Mouse (Mus musculus): Measurements from ENCODE around the gene Dynlt1c.
A peak's percentile ranks its signal among the peaks of the same experiment; 100 is the strongest.
"Not testable (repeated sequence)": the region's sequence is repeated elsewhere in the genome, so short reads cannot be mapped to it uniquely, and the experiment has no call there.

Gene Dynlt1c

DNA sequence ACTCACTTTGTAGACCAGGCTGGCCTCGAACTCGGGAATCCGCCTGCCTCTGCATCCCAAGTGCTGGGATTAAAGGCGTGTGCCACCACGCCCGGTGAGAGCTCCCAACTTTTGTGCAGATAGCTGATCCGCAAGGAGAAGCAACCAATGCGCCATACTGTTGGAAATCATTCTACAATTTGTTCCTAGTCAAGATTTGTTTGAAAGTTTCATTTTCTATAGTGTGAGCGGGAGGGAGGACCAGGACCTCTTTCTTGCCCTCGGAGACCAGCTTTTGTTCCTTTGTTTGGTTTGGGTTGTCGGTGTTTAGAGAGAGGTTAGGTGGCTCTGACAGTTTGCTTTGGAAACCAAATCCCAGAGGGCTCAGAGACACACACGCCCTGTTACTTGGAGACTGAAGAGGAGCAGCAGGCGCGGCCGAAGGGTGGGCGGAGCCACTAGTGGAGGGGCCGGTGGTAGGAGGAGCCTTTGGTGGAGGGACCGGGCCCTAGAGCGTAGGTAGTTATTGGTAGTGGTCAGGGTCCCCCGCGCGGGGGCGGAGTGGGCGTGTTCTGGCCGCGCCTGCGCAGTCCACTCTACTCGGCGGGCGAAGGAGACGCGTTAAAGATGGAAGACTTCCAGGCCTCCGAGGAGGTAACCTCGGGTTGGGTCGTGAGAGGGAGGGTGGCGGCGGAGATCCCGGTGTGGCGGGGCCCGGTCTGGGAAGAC, at the start of gene Dynlt1c:
Gene Dynlt1c (plus strand): TSS at position 468 of the 708 bp plus-strand sequence.
- peak; percentile 57 for DNase-seq (ENCODE audit: low read depth, low spot score)

DNA sequence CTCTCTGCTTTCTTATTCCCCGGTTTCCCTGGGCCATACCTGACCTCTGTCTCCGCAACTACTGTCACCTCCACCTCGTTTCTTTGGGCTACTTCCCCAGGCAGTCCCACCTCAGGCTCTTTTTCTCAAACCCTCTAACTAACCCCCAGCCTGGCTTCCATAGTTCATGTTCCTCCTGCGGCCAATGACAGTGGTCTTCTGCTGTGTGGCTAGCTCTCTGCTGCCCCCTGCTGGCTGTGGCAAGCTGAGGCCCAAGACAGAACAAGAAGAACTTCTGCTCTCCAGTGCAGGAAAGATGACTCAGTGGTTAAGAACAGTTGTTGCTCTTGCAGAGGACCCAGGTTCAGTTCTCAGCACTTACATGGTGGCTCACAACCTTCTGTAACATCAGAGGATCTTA, 47.7 kb upstream of the Dynlt1c start:
- not testable (repeated sequence) for DNase-seq (ENCODE audit: low read depth, low spot score)

DNA sequence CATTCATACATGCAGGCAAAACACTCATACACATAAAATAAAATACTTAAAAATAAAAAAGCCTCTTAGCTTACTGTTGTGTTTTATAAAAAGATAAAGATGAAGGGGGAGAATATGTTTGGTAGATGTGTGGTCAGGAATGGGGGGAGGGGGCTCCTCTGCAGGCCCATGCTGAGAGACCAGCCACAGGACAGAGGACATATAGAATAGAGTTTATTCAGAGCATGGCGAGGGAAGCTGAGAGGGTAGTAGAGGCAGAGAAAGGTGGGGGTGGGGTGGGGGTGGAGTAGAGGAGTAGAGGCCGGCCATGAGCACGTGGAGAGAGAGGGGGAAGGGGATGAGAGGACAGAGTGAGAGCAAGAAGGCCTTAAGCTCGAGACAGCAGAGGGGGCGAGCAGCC, 47.2 kb upstream of the Dynlt1c start:
- DNase-seq (ENCODE audit: low read depth, low spot score): not testable (repeated sequence)

DNA sequence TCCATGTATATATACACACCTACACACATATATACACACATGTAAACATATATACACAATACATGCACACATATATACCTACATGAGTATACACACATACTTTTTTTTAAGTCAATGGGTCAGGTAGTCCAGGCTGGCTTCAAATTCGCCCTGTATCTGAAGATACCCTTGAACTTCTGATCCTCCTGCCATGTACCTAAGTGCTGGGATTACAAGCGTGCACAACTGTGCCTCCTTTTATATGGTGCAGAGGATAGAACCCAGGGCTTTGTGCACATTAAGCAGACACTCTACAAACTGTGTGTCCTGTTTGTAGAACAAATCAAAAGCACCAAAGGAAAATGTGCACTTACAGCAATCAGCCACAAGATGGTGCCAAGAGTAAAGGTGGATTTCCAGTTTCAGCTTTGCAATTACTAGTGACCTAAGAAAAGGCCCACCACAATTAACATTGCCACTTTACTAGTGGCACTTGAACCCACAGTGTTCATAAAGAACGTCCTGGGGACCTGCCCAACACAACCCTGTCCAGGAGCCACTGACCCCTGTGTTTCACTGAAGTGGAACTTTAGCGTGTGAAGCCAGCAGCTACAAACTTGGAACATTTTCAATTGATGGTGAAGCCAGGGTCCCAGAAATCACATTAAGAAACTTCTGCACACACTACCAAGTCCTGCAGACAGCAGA, 41.9 kb upstream of the Dynlt1c start:
- DNase-seq (ENCODE audit: low read depth, low spot score): not testable (repeated sequence)

DNA sequence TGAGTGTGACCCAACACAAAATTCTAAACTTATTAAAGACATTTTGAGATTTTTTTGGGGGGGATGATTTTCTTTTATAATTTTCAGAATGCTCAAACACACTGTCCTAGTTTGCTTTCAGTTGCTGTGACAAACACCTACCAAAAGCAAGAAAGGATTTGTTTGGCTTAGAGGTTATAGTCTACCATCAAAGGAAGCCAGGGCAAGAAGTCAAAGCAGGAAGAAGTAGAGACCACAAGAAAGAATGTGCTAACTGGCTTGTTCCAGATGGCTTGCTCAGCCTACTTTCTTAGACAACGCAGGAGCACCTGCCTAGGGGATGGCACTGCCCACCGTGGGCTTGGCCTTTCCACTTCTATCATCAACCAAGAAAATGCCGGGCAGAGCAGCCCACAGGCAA, 36.6 kb upstream of the Dynlt1c start:
- not testable (repeated sequence) for DNase-seq (ENCODE audit: low read depth, low spot score)

DNA sequence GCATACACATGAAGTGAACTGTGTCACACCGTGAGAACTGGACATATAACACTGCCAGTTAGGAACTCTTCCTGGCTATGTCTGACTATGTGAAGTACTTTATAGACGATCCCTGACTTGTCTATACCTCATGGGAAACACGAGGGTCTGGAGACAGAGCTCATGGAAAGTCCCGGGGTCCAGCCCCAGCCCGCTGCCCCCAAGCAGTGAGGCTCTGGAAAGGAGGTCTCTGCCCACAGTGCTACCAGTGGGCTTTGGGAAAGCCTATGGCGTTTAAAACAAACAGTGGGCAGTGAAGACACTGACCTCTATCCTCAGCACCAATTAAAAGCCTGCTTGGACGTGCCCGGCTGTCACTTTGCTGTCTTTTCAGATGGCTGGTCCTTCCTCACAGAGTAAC, 33.6 kb upstream of the Dynlt1c start:
- not testable (repeated sequence) for DNase-seq (ENCODE audit: low read depth, low spot score)

DNA sequence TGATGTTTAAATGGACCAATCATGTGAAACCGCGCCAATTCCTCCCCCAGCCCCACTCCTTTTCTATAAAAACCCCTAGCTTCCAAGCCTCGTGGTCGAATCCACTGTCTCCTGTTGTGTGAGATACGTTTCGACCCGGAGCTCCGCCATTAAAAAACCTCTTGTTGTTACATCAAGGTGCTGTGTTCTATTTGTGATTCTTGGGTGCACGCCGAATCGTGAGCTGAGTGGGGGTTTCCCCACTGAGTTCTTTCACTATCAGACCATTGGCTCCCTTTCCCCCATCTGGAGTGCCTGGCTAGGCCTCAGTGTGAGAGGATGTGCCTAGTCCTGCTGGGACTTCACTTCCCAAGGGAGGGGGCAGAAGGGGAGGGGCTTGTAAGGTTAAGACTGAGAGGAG, 30.2 kb upstream of the Dynlt1c start:
- not testable (repeated sequence) for DNase-seq (ENCODE audit: low read depth, low spot score)

DNA sequence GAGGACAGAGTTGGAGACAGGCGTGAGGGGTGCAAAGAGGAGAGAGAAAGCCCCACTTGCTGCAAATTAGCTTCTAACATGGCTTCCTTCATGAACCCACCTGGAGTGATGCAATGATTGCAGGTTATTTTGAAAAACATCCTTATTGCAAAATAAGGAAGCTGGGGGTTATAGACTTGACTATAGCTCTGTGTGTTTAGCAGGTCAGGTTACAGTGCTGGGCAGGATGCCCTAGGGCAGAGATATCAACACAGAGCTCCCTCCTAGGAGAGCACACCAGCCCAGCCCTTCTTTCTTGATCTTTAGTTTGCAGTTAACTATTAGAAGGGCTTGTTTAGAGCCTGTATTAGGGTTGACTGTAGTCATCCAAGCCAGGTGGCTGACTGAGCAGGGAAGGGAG, 29.3 kb upstream of the Dynlt1c start:
- not testable (repeated sequence) for DNase-seq (ENCODE audit: low read depth, low spot score)

DNA sequence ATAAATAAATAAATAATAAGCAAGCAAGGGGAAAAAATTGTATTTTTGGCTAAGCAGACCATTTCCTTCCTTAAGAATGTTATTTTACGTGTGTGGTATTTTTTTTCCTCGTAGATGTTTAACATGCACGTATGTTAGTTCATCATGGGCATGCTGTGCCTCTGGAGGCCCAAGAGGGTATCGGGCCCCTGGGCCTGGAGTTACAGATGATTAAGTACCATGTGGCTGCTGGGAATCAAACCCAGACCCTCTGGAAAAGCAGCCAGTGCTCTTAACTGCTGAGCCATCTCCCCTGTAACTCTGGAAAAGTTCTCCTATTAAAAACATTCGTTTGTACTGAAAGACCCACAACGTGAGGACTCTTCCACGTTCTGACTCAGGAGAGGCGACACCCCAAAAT, 26.1 kb upstream of the Dynlt1c start:
- not testable (repeated sequence) for DNase-seq (ENCODE audit: low read depth, low spot score)

DNA sequence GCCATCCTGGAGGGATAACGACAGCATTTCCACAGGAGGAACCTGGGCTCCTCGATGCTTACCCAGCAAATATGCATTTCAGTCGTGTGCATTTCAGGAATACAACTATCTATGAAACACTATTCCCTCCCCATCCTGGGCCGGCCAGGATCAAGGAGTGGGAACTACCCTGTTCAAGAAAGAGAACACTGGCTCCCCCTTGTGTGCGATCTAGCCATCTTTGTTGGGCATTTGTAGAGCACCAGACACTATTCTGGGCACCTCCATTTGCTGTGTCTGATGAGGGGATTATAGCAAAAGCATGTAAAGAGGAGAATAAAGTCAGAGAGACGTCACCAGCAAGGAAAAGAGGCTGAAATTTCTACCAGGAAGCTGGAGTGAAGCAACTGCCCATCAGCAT, 12.8 kb upstream of the Dynlt1c start:
- not testable (repeated sequence) for DNase-seq (ENCODE audit: low read depth, low spot score)

DNA sequence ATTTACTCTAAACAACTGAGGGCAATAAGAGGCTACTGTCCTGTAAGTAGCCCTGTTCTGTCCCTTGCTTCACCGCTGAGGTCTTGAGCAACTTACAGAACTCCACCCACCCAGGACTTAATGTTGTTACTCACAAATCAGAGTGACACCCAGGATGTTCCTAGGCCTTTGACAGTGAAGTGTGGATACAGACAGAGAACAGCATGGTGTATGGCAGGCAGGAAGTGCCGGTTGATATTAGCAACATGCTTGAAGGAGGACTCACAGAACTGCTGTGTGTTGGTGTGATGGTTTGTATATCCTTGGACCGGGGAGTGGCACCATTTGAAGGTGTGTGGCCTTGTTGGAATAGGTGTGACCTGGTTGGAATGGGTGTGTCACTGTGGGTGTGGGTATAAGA, 9.4 kb upstream of the Dynlt1c start:
- DNase-seq (ENCODE audit: low read depth, low spot score): not testable (repeated sequence)

DNA sequence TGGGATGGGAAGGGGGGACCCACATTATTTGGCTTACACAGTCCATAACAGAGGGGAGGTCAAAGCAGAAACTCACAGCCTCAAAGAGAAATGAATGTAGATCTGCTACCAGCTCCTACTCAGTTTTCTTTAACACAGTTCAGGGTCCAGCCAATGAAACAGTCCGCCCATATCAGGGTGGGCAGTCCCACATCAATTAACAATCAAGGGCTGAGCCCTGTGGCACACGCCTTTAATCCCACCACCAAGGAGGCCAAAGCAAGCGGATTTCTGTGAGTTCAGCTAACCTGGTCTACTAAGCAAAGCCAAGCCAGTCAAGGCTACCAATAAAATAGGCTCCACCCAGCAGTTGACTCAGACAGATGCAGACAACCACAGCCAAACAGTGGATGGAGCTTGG, 7.6 kb upstream of the Dynlt1c start:
- not testable (repeated sequence) for DNase-seq (ENCODE audit: low read depth, low spot score)

DNA sequence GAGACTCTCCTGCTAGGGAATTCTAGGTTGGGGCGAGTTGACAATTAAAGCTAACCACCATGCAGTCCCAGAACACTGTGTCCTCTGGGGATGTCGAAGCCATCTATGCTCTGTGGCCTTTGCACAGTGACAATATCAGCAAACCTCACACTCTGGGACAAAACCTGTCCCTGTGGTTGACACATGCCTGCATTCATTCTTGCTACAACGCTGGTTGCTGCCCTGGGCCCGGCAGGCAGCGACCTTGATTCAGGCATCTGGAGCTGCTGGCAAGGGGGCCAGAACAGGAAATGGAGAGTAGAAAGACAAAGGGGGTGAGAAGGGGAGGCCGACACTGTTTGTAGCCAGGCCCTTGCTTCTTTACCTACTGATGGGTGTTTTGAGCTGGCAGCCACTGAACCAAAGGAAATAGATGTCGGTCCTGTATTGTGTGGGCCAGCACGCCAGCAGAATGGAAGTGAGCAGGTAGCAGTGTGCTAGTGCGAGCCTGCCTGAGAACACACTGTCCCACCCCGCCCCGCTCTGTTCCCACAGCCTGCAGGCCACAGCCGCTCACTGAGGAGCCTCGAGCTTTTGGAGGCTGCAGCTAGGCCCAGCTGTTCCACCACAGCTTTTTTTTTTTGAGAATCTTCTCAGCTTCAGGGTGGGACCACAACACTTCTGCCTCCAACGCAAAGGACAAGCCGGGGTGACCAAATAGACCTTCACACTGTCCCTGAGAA, 5.5 kb upstream of the Dynlt1c start:
- DNase-seq (ENCODE audit: low read depth, low spot score): not testable (repeated sequence)

DNA sequence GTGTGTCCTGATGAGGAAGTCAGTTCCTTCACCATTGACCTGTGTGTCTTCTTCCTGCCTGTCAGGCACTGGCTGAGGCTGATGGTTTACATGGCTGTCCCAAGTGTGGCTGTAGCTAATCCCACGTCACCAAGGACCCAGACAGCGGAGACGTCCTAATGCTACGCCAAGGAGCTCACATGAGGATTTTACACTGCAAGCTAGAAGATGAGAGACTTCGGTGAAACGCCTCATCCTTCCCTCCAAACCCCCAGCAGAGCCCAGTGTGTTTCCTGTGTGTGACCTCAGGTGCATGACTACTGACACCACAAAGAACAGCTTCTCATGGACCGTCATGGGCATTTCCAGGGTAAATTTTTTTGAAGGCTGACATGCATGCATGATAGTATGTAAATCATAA, 3.1 kb upstream of the Dynlt1c start:
- DNase-seq (ENCODE audit: low read depth, low spot score): not testable (repeated sequence)

DNA sequence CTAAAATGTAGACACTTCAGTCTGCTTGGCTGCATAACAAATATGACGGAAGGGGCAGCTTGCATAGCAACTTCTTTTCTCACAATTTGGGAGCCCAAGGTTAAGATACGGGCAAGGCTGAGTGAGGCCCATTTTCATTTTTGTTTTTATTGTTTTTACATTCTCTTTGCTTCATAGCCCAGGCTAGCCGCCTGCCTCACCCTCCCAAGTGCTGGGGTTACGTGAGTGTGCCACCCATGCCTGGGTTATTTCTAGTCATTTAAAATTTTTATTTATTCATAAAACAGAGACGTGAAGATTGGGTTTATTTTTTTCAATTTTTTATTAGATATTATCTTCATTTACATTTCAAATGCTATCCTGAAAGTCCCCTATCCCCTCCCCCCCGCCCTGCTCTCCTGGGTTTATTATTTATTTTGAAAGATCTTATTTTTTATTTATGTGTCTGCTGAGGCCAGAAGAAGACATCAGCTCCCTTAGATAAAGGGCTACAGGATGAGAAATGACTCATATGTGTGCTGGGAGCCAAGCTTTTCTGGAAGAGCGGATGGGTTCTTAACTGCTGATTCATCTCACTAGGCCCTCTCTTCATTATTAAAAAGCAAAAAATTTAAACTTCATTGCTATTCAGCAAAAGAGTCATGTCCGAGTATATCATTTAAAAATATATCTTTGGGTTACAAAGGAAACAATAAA, 1.1 kb upstream of the Dynlt1c start:
- not testable (repeated sequence) for DNase-seq (ENCODE audit: low read depth, low spot score)

DNA sequence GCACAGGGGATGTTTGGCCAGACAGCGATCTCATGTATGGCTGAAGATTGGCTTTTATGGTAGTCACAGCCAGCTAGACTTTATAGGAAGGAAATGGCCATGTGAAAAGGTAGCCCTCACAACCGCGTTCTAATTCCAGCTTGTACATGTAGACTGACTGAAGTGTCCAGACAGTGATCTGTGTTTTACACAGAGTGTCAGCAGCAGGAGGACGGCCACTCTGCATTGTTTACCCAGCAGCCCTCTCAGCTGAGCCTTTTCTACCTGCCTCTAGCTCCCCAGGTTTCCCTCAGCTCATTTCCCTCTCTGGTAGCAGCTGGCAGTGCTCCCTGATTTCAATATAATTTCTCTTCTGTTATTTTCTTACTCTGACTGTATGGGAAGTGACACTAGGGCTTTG, 734 bp downstream of the Dynlt1c start:
- DNase-seq (ENCODE audit: low read depth, low spot score): not testable (repeated sequence)

DNA sequence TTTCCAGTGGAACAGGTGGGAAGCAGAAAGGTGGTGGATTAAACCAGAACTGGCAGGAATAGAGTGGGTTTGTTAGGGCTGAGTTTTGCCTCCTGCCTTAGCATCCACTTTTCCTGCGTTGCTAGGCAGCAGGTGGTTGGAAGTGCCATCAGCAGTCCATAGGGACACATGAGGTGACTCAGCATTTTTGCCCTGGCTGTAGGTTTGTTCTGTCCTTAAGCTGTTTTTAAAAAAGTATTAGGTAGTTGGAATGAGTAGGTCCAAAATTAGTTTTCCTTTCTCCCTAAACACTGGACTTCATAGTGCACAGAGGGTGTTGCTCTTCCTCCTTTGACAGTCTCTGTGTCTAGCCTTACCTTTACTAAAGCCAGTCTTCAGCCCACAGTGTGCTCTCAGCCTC, 3.9 kb downstream of the Dynlt1c start:
- not testable (repeated sequence) for DNase-seq (ENCODE audit: low read depth, low spot score)

DNA sequence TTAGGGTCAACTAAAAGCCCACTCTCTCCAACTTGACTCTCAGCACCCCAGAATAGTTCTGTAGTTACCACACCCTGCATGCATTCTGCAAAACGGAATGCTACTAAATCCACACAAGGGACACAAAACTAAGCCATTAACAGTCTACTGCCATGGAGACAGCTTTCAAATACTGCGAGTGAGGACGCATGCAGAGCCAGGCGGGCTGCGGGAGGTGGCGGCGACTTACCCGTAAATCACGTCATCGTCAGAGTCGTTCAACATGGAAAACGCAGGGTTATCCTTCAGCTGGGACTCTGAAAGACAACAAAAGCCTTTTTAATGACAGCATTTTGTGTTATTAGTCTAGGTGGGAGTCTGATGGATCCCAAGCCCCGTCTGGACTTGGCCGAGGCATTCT, 12.1 kb downstream of the Dynlt1c start:
- not testable (repeated sequence) for DNase-seq (ENCODE audit: low read depth, low spot score)

DNA sequence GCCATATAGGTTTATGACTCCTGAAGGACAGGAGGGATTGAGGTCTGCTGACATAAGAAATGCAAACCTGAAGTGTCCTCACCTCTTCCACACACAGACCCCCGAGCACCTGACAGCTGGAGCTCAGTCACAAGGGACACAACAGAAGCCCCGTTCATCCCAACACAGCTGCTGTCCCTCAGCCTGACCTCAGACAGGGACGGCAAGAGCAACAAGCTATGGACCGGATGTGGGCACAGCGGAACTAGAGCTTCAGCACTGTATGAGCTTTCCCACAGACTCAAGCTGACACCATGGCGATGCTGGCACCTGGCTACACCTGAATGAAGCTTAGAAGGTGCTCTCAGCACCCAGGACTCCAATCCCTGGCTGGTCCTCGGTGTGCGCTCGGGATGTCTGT, 12.8 kb downstream of the Dynlt1c start:
- DNase-seq (ENCODE audit: low read depth, low spot score): not testable (repeated sequence)

DNA sequence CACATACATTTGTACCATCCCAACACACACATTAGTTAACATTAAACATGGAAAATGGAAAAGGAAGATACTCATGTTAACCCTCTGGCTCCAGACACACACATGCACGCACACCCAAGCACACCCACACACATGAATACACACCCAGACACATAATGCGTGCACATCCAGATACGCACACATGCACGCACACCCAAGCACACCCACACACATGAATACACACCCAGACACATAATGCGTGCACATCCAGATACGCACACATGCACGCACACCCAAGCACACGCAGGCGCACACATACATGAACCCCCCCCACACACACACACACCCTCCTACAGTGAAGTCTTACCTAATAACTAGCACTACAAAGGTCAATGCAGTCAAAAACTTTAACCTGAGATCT, 15.3 kb downstream of the Dynlt1c start:
- DNase-seq (ENCODE audit: low read depth, low spot score): not testable (repeated sequence)

DNA sequence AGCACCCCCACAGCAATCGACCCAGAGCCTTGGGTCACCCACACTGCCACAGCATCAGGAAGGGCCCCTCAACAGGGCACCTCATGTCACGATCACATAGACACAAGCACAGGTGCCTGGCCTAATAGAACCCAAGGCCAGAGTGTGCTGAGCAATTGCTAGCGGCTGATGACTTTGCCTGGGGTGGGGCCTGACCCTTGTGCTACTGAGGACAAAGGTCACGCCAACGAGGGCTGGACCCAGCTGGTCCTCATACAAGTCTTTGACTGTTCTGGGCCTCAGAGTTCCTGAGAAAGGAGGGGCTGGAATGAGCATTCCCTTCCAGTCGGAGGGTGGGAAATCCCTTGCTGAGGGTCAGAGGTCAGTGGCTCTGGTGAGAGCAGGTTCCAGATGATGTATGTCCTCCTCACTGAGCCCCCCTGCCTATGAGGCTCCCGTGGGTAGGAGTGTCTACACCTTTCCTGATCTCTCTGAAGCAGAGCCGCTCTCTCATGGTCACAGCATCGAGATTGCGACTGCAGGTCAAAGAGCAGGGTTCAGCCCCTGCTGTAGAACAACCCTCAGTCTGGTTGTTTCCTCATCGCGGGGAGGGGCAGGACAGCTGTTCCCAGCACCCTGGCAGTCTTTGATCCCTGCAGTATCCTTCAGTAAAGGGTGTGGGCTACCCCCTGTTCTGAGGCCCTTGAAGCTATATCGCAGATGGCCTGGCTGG, 16.4 kb downstream of the Dynlt1c start:
- not testable (repeated sequence) for DNase-seq (ENCODE audit: low read depth, low spot score)
